Mouse (Mus musculus): Measurements from ENCODE around the gene Pkd1l1. TPM values are rescaled to one million over a fixed set of nuclear protein-coding genes. Genes with fewer than 3 reads are reported as not detected.
A peak's percentile ranks its signal among the peaks of the same experiment; 100 is the strongest.

Pkd1l1 gene
- polyA plus RNA-seq, 1 experiment from 2014 or later: 0.20 TPM

DNA sequence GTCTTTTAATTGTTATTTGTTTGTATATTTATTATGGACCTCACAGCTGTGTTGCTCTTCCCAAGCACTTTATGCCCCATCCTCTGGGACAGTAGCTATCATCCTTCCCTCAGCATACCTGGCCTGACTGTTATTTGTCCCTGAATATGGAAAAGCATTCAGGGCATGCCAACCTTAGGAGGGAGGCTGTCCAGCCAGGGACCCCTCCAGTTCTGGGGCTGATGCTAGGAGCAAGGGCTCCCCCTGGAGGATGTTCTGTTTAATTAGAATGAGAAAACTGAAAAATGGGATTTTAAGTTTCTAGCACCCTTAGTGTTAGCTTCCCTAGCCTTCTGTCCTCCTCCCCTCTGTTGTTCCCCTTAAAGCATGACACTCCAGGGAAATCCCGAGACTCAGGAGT, 17.4 kb downstream of the Pkd1l1 start:
- peak; percentile 74; the same call in 1 of the 2 replicates for ATAC-seq (ENCODE audit: low read depth)
- WGBS: 4% methylated on average over 1 of the region's 1 CpGs
- no peak overlapping the region for H3K27ac ChIP-seq (ENCODE audit: low read depth, low read length)
- no peaks in the 10 kb centered on the region for H3K9me3 ChIP-seq (ENCODE audit: control insufficient read depth, low read length)
- H3K9ac ChIP-seq (replicated peaks; ENCODE audit: low read depth, low read length): no peak overlapping the region
- no peaks in the 10 kb centered on the region for H3K4me1 ChIP-seq (ENCODE audit: control insufficient read depth, insufficient read depth, low read length)
- no peaks in the 10 kb centered on the region for H3K36me3 ChIP-seq (ENCODE audit: control insufficient read depth, insufficient read depth, low read length)
- H3K27me3 ChIP-seq (ENCODE audit: control insufficient read depth, insufficient read depth, low read length): no peaks in the 10 kb centered on the region
- H3K4me2 ChIP-seq (ENCODE audit: low read depth, low read length): no peak overlapping the region
- H3K4me3 ChIP-seq (ENCODE audit: low read depth, low read length): no peak overlapping the region

- peak; percentile 34; the same call in 1 of the 2 replicates for ATAC-seq (ENCODE audit: low read depth)
- no peaks in the 10 kb centered on the region for H3K36me3 ChIP-seq (ENCODE audit: control insufficient read depth, insufficient read depth, low read length)
Observed at GRCm38 (mm10) chr11:8949765-8950430, 23.2 kb downstream of the Pkd1l1 start.

GRCm38 (mm10) chr11:8948871-8949270, 24.2 kb downstream of the Pkd1l1 start:
- WGBS: 70% methylated on average over 3 of the region's 3 CpGs
- H3K9ac ChIP-seq (replicated peaks; ENCODE audit: low read depth, low read length): no peak overlapping the region

More at GRCm38 (mm10) chr11:8949765-8950430, 23.2 kb downstream of the Pkd1l1 start:
- Histone ChIP-seq H3K9me3 (ENCODE audit: control insufficient read depth, low read length) (no peaks in the 10 kb centered on the region), H3K9ac (replicated peaks; ENCODE audit: low read depth, low read length) (no peak overlapping the region), H3K4me1 (ENCODE audit: control insufficient read depth, insufficient read depth, low read length) (no peaks in the 10 kb centered on the region), H3K27ac (ENCODE audit: low read depth, low read length) (no peak overlapping the region), H3K4me2 (ENCODE audit: low read depth, low read length) (no peak overlapping the region), H3K27me3 (ENCODE audit: control insufficient read depth, insufficient read depth, low read length) (no peaks in the 10 kb centered on the region), H3K4me3 (ENCODE audit: low read depth, low read length) (no peak overlapping the region)
- WGBS: 69% methylated on average over 6 of the region's 6 CpGs

GRCm38 (mm10) chr11:8944114-8944513, 29.0 kb downstream of the Pkd1l1 start:
- H3K27ac ChIP-seq (ENCODE audit: low read depth, low read length): no peak overlapping the region
- H3K27me3 ChIP-seq (ENCODE audit: control insufficient read depth, insufficient read depth, low read length): no peaks in the 10 kb centered on the region
- H3K4me3 ChIP-seq (ENCODE audit: low read depth, low read length): no peak overlapping the region
- no peaks in the 10 kb centered on the region for H3K4me1 ChIP-seq (ENCODE audit: control insufficient read depth, insufficient read depth, low read length)
- H3K4me2 ChIP-seq (ENCODE audit: low read depth, low read length): no peak overlapping the region
- no peak overlapping the region for H3K9ac ChIP-seq (replicated peaks; ENCODE audit: low read depth, low read length)
- no peaks in the 10 kb centered on the region for H3K9me3 ChIP-seq (ENCODE audit: control insufficient read depth, low read length)
- no peaks in the 10 kb centered on the region for H3K36me3 ChIP-seq (ENCODE audit: control insufficient read depth, insufficient read depth, low read length)
- 87% methylated on average over 4 of the region's 4 CpGs for WGBS
- no peak for ATAC-seq (ENCODE audit: low read depth)

More at GRCm38 (mm10) chr11:8948871-8949270, 24.2 kb downstream of the Pkd1l1 start:
- ATAC-seq (ENCODE audit: low read depth): no peak
- no peaks in the 10 kb centered on the region for H3K4me1 ChIP-seq (ENCODE audit: control insufficient read depth, insufficient read depth, low read length)
- no peaks in the 10 kb centered on the region for H3K27me3 ChIP-seq (ENCODE audit: control insufficient read depth, insufficient read depth, low read length)
- no peak overlapping the region for H3K4me2 ChIP-seq (ENCODE audit: low read depth, low read length)
- no peak overlapping the region for H3K4me3 ChIP-seq (ENCODE audit: low read depth, low read length)
- no peaks in the 10 kb centered on the region for H3K9me3 ChIP-seq (ENCODE audit: control insufficient read depth, low read length)
- H3K36me3 ChIP-seq (ENCODE audit: control insufficient read depth, insufficient read depth, low read length): no peaks in the 10 kb centered on the region
- H3K27ac ChIP-seq (ENCODE audit: low read depth, low read length): no peak overlapping the region

DNA sequence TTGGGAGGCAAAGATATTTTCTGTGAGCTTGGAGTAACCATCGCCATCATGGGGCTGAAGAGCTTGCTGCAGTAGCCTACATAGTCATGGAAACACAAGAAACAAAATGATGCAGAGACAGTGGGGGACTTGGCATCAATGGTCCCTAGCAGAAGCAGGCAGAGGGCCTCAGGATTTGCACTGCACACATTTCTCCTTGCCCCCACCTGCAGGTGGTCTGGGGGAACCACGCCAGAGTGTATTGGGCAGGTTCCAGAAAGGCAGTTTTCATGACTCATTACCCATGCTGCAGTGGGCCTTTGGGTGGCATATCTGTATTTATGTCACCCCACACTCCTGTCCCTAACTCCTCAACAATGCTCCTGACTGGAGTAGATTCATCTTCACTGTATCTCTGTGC, 30.6 kb downstream of the Pkd1l1 start:
- H3K27me3 ChIP-seq (ENCODE audit: control insufficient read depth, insufficient read depth, low read length): no peaks in the 10 kb centered on the region
- no peaks in the 10 kb centered on the region for H3K4me1 ChIP-seq (ENCODE audit: control insufficient read depth, insufficient read depth, low read length)
- no peaks in the 10 kb centered on the region for H3K36me3 ChIP-seq (ENCODE audit: control insufficient read depth, insufficient read depth, low read length)
- H3K4me2 ChIP-seq (ENCODE audit: low read depth, low read length): no peak overlapping the region
- no peak overlapping the region for H3K9ac ChIP-seq (replicated peaks; ENCODE audit: low read depth, low read length)
- no peak overlapping the region for H3K4me3 ChIP-seq (ENCODE audit: low read depth, low read length)
- ATAC-seq (ENCODE audit: low read depth): no peak
- H3K27ac ChIP-seq (ENCODE audit: low read depth, low read length): no peak overlapping the region
- no peaks in the 10 kb centered on the region for H3K9me3 ChIP-seq (ENCODE audit: control insufficient read depth, low read length)
- 74% methylated on average over 2 of the region's 2 CpGs for WGBS

DNA sequence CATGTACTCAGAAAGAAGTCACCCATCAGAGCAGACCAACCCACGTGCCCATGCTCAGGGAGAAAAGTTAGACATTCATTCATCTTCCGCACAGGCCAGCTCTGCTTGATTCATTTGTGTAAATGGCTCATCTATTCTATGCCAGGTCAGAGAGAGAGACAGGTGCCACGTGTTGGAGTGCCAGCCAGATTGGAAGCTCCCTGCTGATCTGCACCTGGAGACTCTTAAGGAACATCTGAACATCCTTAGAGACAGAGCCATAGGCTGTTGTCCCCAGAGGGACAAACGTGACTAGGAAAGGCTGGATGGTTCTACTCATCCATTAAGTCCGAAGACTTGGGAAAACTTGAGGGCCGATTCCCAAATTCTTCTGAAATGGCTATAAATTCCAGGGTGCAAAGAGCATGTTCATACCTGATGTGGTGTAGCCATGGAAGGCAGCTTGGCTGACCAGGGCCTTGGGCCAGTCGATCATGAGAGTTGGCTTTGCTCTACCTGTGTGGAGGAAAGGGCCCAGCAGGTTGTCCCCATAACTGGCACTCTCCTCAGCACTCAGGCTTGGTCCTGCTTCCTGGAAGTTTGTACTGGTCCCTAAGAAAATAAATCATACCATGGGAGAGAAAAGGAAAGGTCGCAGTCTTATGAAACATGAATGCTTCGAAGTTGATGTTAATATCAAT, 36.5 kb downstream of the Pkd1l1 start:
- H3K27ac ChIP-seq (ENCODE audit: low read depth, low read length): no peak overlapping the region
- no peaks in the 10 kb centered on the region for H3K9me3 ChIP-seq (ENCODE audit: control insufficient read depth, low read length)
- no peaks in the 10 kb centered on the region for H3K4me1 ChIP-seq (ENCODE audit: control insufficient read depth, insufficient read depth, low read length)
- H3K36me3 ChIP-seq (ENCODE audit: control insufficient read depth, insufficient read depth, low read length): no peaks in the 10 kb centered on the region
- ATAC-seq (ENCODE audit: low read depth): no peak
- no peaks in the 10 kb centered on the region for H3K27me3 ChIP-seq (ENCODE audit: control insufficient read depth, insufficient read depth, low read length)
- WGBS: 79% methylated on average over 9 of the region's 9 CpGs
- H3K4me2 ChIP-seq (ENCODE audit: low read depth, low read length): no peak overlapping the region
- no peak overlapping the region for H3K4me3 ChIP-seq (ENCODE audit: low read depth, low read length)
- H3K9ac ChIP-seq (replicated peaks; ENCODE audit: low read depth, low read length): no peak overlapping the region

GRCm38 (mm10) chr11:8916081-8916671, 56.9 kb downstream of the Pkd1l1 start:
- Histone ChIP-seq H3K27me3 (ENCODE audit: control insufficient read depth, insufficient read depth, low read length) (no peaks in the 10 kb centered on the region), H3K4me2 (ENCODE audit: low read depth, low read length) (no peak overlapping the region), H3K27ac (ENCODE audit: low read depth, low read length) (no peak overlapping the region), H3K9me3 (ENCODE audit: control insufficient read depth, low read length) (no peaks in the 10 kb centered on the region), H3K36me3 (ENCODE audit: control insufficient read depth, insufficient read depth, low read length) (no peaks in the 10 kb centered on the region), H3K4me1 (ENCODE audit: control insufficient read depth, insufficient read depth, low read length) (no peaks in the 10 kb centered on the region), H3K4me3 (ENCODE audit: low read depth, low read length) (no peak overlapping the region), H3K9ac (replicated peaks; ENCODE audit: low read depth, low read length) (no peak overlapping the region)
- whole genome bisulfite sequencing: 61% methylated on average over 8 of the region's 8 CpGs
- ATAC-seq (ENCODE audit: low read depth): peak; percentile 85

- no peaks in the 10 kb centered on the region for H3K36me3 ChIP-seq (ENCODE audit: control insufficient read depth, insufficient read depth, low read length)
- no peaks in the 10 kb centered on the region for H3K9me3 ChIP-seq (ENCODE audit: control insufficient read depth, low read length)
- no peak overlapping the region for H3K27ac ChIP-seq (ENCODE audit: low read depth, low read length)
- H3K27me3 ChIP-seq (ENCODE audit: control insufficient read depth, insufficient read depth, low read length): no peaks in the 10 kb centered on the region
- no peak for ATAC-seq (ENCODE audit: low read depth)
- no peaks in the 10 kb centered on the region for H3K4me1 ChIP-seq (ENCODE audit: control insufficient read depth, insufficient read depth, low read length)
- no peak overlapping the region for H3K4me2 ChIP-seq (ENCODE audit: low read depth, low read length)
- 91% methylated on average over 4 of the region's 4 CpGs for WGBS
- no peak overlapping the region for H3K4me3 ChIP-seq (ENCODE audit: low read depth, low read length)
- no peak overlapping the region for H3K9ac ChIP-seq (replicated peaks; ENCODE audit: low read depth, low read length)
Observed at GRCm38 (mm10) chr11:8882793-8883192, 90.3 kb downstream of the Pkd1l1 start.

- H3K4me1 ChIP-seq (ENCODE audit: control insufficient read depth, insufficient read depth, low read length): no peaks in the 10 kb centered on the region
- no peak overlapping the region for H3K9ac ChIP-seq (replicated peaks; ENCODE audit: low read depth, low read length)
- no peaks in the 10 kb centered on the region for H3K27me3 ChIP-seq (ENCODE audit: control insufficient read depth, insufficient read depth, low read length)
- ATAC-seq (ENCODE audit: low read depth): no peak
- 66% methylated on average over 2 of the region's 2 CpGs for WGBS
- no peaks in the 10 kb centered on the region for H3K9me3 ChIP-seq (ENCODE audit: control insufficient read depth, low read length)
- no peak overlapping the region for H3K4me2 ChIP-seq (ENCODE audit: low read depth, low read length)
- H3K36me3 ChIP-seq (ENCODE audit: control insufficient read depth, insufficient read depth, low read length): no peaks in the 10 kb centered on the region
- H3K4me3 ChIP-seq (ENCODE audit: low read depth, low read length): no peak overlapping the region
- H3K27ac ChIP-seq (ENCODE audit: low read depth, low read length): no peak overlapping the region
Observed at GRCm38 (mm10) chr11:8881521-8881920, 91.5 kb downstream of the Pkd1l1 start.
